Mouse (Mus musculus): ENCODE data around the gene Dhcr7. TPM values are rescaled to one million over a fixed set of nuclear protein-coding genes. Genes with fewer than 3 reads are reported as not detected.

The Dhcr7 gene
- total and polyA plus RNA-seq, 2 experiments, result 85.9 to 282 TPM

GRCm38 (mm10) chr7:143792336-143792985, 30.5 kb upstream of the Dhcr7 start:
- Histone ChIP-seq H3K27me3 (ENCODE audit: control insufficient read depth, insufficient read depth, low read length) (no peaks in the 10 kb centered on the region), H3K27ac (replicated peaks; ENCODE audit: insufficient read depth, low read depth, low read length) (peak overlapping the region; percentile 15), H3K4me1 (ENCODE audit: control insufficient read depth, insufficient read depth, low read length) (peaks cover 8% of the 10 kb centered on the region), H3K79me2 (ENCODE audit: control insufficient read depth, insufficient read depth, low read length) (no peaks in the 10 kb centered on the region), H3K36me3 (ENCODE audit: control insufficient read depth, insufficient read depth, low read length) (peaks cover 4% of the 10 kb centered on the region; the same call in 1 of the 2 replicates), H3K4me3 (ENCODE audit: insufficient read depth, low read depth, low read length) (no peak overlapping the region), H3K9ac (ENCODE audit: low read depth, low read length) (no peak overlapping the region)
- 19% methylated on average over 6 of the region's 6 CpGs for WGBS
- peak; percentile 85 for DNase-seq (ENCODE audit: extremely low read depth, low read depth, low spot score)
- TF ChIP-seq CTCF (IDR thresholded peaks at IDR 0.05; ENCODE audit: low read depth, low read length) (no peak), POLR2A (IDR thresholded peaks at IDR 0.05; ENCODE audit: extremely low read depth, insufficient read depth, low read length) (no peak)

GRCm38 (mm10) chr7:143793121-143793520, 29.8 kb upstream of the Dhcr7 start:
- H3K4me1 ChIP-seq (ENCODE audit: control insufficient read depth, insufficient read depth, low read length), result peaks cover 8% of the 10 kb centered on the region
- H3K27me3 ChIP-seq (ENCODE audit: control insufficient read depth, insufficient read depth, low read length), result no peaks in the 10 kb centered on the region
- H3K36me3 ChIP-seq (ENCODE audit: control insufficient read depth, insufficient read depth, low read length), result peaks cover 10% of the 10 kb centered on the region; the same call in 1 of the 2 replicates
- H3K4me3 ChIP-seq (ENCODE audit: insufficient read depth, low read depth, low read length), result no peak overlapping the region
- TF ChIP-seq POLR2A (IDR thresholded peaks at IDR 0.05; ENCODE audit: extremely low read depth, insufficient read depth, low read length) (no peak), CTCF (IDR thresholded peaks at IDR 0.05; ENCODE audit: low read depth, low read length) (peak; percentile 73)
- H3K9ac ChIP-seq (ENCODE audit: low read depth, low read length), result no peak overlapping the region
- H3K27ac ChIP-seq (replicated peaks; ENCODE audit: insufficient read depth, low read depth, low read length), result no peak overlapping the region
- no peaks in the 10 kb centered on the region for H3K79me2 ChIP-seq (ENCODE audit: control insufficient read depth, insufficient read depth, low read length)
- 39% methylated on average over 4 of the region's 4 CpGs for WGBS
- peak; percentile 68 for DNase-seq (ENCODE audit: extremely low read depth, low read depth, low spot score)

- DNase-seq (ENCODE audit: extremely low read depth, low read depth, low spot score), result no peak
- Histone ChIP-seq H3K36me3 (ENCODE audit: control insufficient read depth, insufficient read depth, low read length) (peaks cover 20% of the 10 kb centered on the region; the same call in 1 of the 2 replicates), H3K27me3 (ENCODE audit: control insufficient read depth, insufficient read depth, low read length) (no peaks in the 10 kb centered on the region), H3K4me1 (ENCODE audit: control insufficient read depth, insufficient read depth, low read length) (no peaks in the 10 kb centered on the region), H3K9ac (ENCODE audit: low read depth, low read length) (no peak overlapping the region), H3K4me3 (ENCODE audit: insufficient read depth, low read depth, low read length) (no peak overlapping the region), H3K27ac (replicated peaks; ENCODE audit: insufficient read depth, low read depth, low read length) (no peak overlapping the region), H3K79me2 (ENCODE audit: control insufficient read depth, insufficient read depth, low read length) (no peaks in the 10 kb centered on the region)
- no peak for TF ChIP-seq POLR2A (IDR thresholded peaks at IDR 0.05; ENCODE audit: extremely low read depth, insufficient read depth, low read length)
- TF ChIP-seq CTCF (IDR thresholded peaks at IDR 0.05; ENCODE audit: low read depth, low read length), result no peak
- WGBS, result 93% methylated on average over 4 of the region's 4 CpGs
Measured at GRCm38 (mm10) chr7:143798783-143799182, 24.2 kb upstream of the Dhcr7 start.

- TF ChIP-seq POLR2A (IDR thresholded peaks at IDR 0.05; ENCODE audit: extremely low read depth, insufficient read depth, low read length) (no peak), CTCF (IDR thresholded peaks at IDR 0.05; ENCODE audit: low read depth, low read length) (no peak)
- no peak for DNase-seq (ENCODE audit: extremely low read depth, low read depth, low spot score)
- no peaks in the 10 kb centered on the region for H3K4me1 ChIP-seq (ENCODE audit: control insufficient read depth, insufficient read depth, low read length)
- H3K9ac ChIP-seq (ENCODE audit: low read depth, low read length), result no peak overlapping the region
- no peak overlapping the region for H3K4me3 ChIP-seq (ENCODE audit: insufficient read depth, low read depth, low read length)
- no peak overlapping the region for H3K27ac ChIP-seq (replicated peaks; ENCODE audit: insufficient read depth, low read depth, low read length)
- WGBS, result 88% methylated on average over 1 of the region's 1 CpGs
- H3K79me2 ChIP-seq (ENCODE audit: control insufficient read depth, insufficient read depth, low read length), result no peaks in the 10 kb centered on the region
- peaks cover 28% of the 10 kb centered on the region; the same call in 1 of the 2 replicates for H3K36me3 ChIP-seq (ENCODE audit: control insufficient read depth, insufficient read depth, low read length)
- H3K27me3 ChIP-seq (ENCODE audit: control insufficient read depth, insufficient read depth, low read length), result no peaks in the 10 kb centered on the region
Measured at GRCm38 (mm10) chr7:143800770-143801169, 22.2 kb upstream of the Dhcr7 start.

GRCm38 (mm10) chr7:143801195-143802065, 21.5 kb upstream of the Dhcr7 start:
- no peak for DNase-seq (ENCODE audit: extremely low read depth, low read depth, low spot score)

More at GRCm38 (mm10) chr7:143801195-143802065, 21.5 kb upstream of the Dhcr7 start:
- Histone ChIP-seq H3K9ac (ENCODE audit: low read depth, low read length) (no peak overlapping the region), H3K36me3 (ENCODE audit: control insufficient read depth, insufficient read depth, low read length) (peaks cover 28% of the 10 kb centered on the region; the same call in 1 of the 2 replicates), H3K79me2 (ENCODE audit: control insufficient read depth, insufficient read depth, low read length) (no peaks in the 10 kb centered on the region), H3K4me1 (ENCODE audit: control insufficient read depth, insufficient read depth, low read length) (no peaks in the 10 kb centered on the region), H3K27ac (replicated peaks; ENCODE audit: insufficient read depth, low read depth, low read length) (no peak overlapping the region), H3K4me3 (ENCODE audit: insufficient read depth, low read depth, low read length) (no peak overlapping the region), H3K27me3 (ENCODE audit: control insufficient read depth, insufficient read depth, low read length) (no peaks in the 10 kb centered on the region)
- 84% methylated on average over 8 of the region's 8 CpGs for WGBS
- no peak for TF ChIP-seq POLR2A (IDR thresholded peaks at IDR 0.05; ENCODE audit: extremely low read depth, insufficient read depth, low read length)
- TF ChIP-seq CTCF (IDR thresholded peaks at IDR 0.05; ENCODE audit: low read depth, low read length), result no peak

All from liver, adult 2 months (tissue).